Mouse (Mus musculus) limb, embryonic 15.5 days (tissue): ENCODE measurements around the gene Nono. TPM values are rescaled to one million over a fixed set of nuclear protein-coding genes. Genes with fewer than 3 reads are reported as not detected.
"Not testable (repeated sequence)": the region's sequence is repeated elsewhere in the genome, so short reads cannot be mapped to it uniquely, and the experiment has no call there.

ENCODE experiments used
- ATAC-seq: fragments of 200-750 bp; cut with Nextera tagmentation; 2 replicates; pipeline ENCODE4 v1.8.0; 2017; ENCODE audit warnings: low read depth, moderate TSS enrichment; ENCODE audit not compliant: insufficient number of reproducible peaks, low FRiP score, low TSS enrichment
- H3K27ac ChIP-seq: fragments of 300-500 bp; sonication (generic); 2 replicates; pipeline ENCODE4 v1.5.1; 2015; ENCODE audit warnings: moderate library complexity, mild to moderate bottlenecking, inconsistent platforms
- H3K27me3 ChIP-seq: fragments of 300-500 bp; sonication (generic); 2 replicates; pipeline ENCODE4 v1.6.1; 2015; ENCODE audit warnings: inconsistent platforms
- H3K36me3 ChIP-seq: fragments of 300-500 bp; sonication (generic); 2 replicates; pipeline ENCODE4 v1.6.1; 2015; ENCODE audit warnings: inconsistent platforms
- H3K4me1 ChIP-seq: fragments of 300-500 bp; sonication (generic); 2 replicates; pipeline ENCODE4 v1.6.1; 2015; ENCODE audit warnings: inconsistent platforms
- H3K4me2 ChIP-seq: fragments of 300-500 bp; sonication (generic); 2 replicates; pipeline ENCODE4 v1.6.1; 2015; ENCODE audit warnings: mild to moderate bottlenecking, inconsistent platforms
- H3K4me3 ChIP-seq: fragments of 300-500 bp; sonication (generic); 2 replicates; pipeline ENCODE4 v1.5.1; 2015; ENCODE audit warnings: mild to moderate bottlenecking, inconsistent platforms
- H3K9ac ChIP-seq: fragments of 300-500 bp; sonication (generic); 2 replicates; pipeline ENCODE4 v1.6.1; 2015; ENCODE audit warnings: inconsistent platforms
- H3K9me3 ChIP-seq: fragments of 300-500 bp; sonication (generic); 2 replicates; pipeline ENCODE4 v1.6.1; 2016; ENCODE audit warnings: inconsistent platforms
- WGBS: fragments of 180-500 bp; shearing (Covaris S2); methylation state at CpG from one replicate; pipeline ENCODE4 v1.1.7; 2015; 5-methylcytosine and 5-hydroxymethylcytosine counted together
- polyA plus RNA-seq: library from polyadenylated mRNA; unstranded; fragments of >200 nt; fragmentation: Nextera tagmentation; extraction: Ambion mirVana; gene quantifications from 2 replicates; pipeline ENCODE4 v1.2.1, GENCODE M21; 2015

Nono gene
- polyA plus RNA-seq, 1 experiment from 2014 or later: 352 TPM

GRCm38 (mm10) chrX:101420700-101421095 is 8.4 kb upstream of the Nono start, which contains the start of gene Zmym3:
Gene Zmym3 (minus strand): TSS chrX:101420849.
- Histone ChIP-seq H3K9ac (peak within 1 kb of the TSS; percentile 23; the same call in 1 of the 2 replicates), H3K9me3 (no peaks in the 10 kb centered on the region), H3K4me1 (peaks cover 14% of the 10 kb centered on the region), H3K4me3 (peak within 1 kb of the TSS; percentile 55), H3K36me3 (peaks cover 4% of the 10 kb centered on the region; the same call in 1 of the 2 replicates), H3K27me3 (peaks cover 3% of the 10 kb centered on the region; the same call in 1 of the 2 replicates), H3K27ac (peak within 1 kb of the TSS; percentile 77), H3K4me2 (peak within 1 kb of the TSS; percentile 50)
- ATAC-seq: no peak
- WGBS: 27% methylated on average over 4 of the region's 4 CpGs

DNA sequence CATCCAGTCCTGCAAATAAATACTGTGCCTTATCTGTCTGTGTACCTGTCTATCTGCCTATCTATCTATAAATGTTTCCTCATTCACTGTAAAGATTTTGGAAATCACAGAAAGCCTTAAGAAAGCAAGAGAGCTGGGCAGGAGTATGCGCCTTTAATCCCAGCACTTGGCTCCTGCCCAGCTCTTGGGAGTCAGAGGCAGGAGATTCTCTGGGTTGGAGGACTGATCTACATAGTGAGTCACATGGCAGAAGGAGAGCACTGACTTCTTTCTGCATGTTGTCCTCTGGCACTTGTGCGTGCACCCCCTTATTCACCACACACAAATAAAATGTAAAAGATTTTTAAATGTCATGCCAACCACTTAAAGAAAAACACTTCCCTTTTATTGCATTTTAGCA is 5.7 kb upstream of the Nono start:
- Histone ChIP-seq H3K4me2 (no peak overlapping the region), H3K4me3 (no peak overlapping the region), H3K4me1 (peaks cover 7% of the 10 kb centered on the region), H3K36me3 (no peaks in the 10 kb centered on the region), H3K27ac (no peak overlapping the region), H3K9me3 (no peaks in the 10 kb centered on the region), H3K27me3 (peaks cover 1% of the 10 kb centered on the region; the same call in 1 of the 2 replicates), H3K9ac (no peak overlapping the region)
- no peak for ATAC-seq
- WGBS: 82% methylated on average over 2 of the region's 2 CpGs

DNA sequence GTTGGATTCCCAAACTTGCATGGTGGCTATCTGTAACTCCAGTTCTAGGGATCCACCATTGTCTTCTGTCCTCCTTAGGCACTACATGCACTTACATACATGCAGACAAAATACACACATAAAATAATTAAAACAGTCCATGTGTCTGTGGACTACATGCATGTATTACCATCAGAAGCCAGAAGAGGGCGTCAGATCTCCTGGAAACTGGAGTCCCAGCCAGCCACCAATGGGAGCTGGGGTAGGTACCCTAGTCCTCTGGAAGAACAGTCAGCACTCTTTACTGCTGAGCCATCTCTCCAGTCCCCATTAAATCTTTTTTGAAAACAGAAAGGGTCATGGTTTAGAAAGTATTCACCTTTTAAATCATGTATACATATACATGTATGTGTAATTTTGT is 1.3 kb upstream of the Nono start:
- Histone ChIP-seq H3K9ac (no peak overlapping the region), H3K4me2 (no peak overlapping the region), H3K27ac (no peak overlapping the region), H3K36me3 (no peaks in the 10 kb centered on the region), H3K4me1 (no peaks in the 10 kb centered on the region), H3K27me3 (no peaks in the 10 kb centered on the region), H3K9me3 (no peaks in the 10 kb centered on the region), H3K4me3 (no peak overlapping the region)
- no peak for ATAC-seq
- WGBS: 5% methylated on average over 1 of the region's 1 CpGs

GRCm38 (mm10) chrX:101428785-101429141 is 355 bp upstream of the Nono start:
- H3K9ac ChIP-seq: no peak overlapping the region
- no peak for ATAC-seq

GRCm38 (mm10) chrX:101429976-101430375 is 858 bp downstream of the Nono start:
- 25% methylated on average over 14 of the region's 14 CpGs for WGBS
- Histone ChIP-seq H3K4me3 (peak overlapping the region; percentile 55), H3K9me3 (no peaks in the 10 kb centered on the region), H3K4me2 (peak overlapping the region; percentile 32), H3K27me3 (no peaks in the 10 kb centered on the region), H3K27ac (peak overlapping the region; percentile 92), H3K9ac (peak overlapping the region; percentile 61), H3K36me3 (no peaks in the 10 kb centered on the region), H3K4me1 (no peaks in the 10 kb centered on the region)
- 0 out of 2 replicates have a peak, but pooled peaks have one; percentile 31 for ATAC-seq

More at GRCm38 (mm10) chrX:101428785-101429141, 355 bp upstream of the Nono start:
- no peaks in the 10 kb centered on the region for H3K9me3 ChIP-seq
- peak overlapping the region; percentile 30 for H3K4me2 ChIP-seq
- H3K36me3 ChIP-seq: no peaks in the 10 kb centered on the region
- no peaks in the 10 kb centered on the region for H3K27me3 ChIP-seq
- 23% methylated on average over 7 of the region's 7 CpGs for WGBS
- peak overlapping the region; percentile 55 for H3K4me3 ChIP-seq
- peak overlapping the region; percentile 90 for H3K27ac ChIP-seq
- no peaks in the 10 kb centered on the region for H3K4me1 ChIP-seq

DNA sequence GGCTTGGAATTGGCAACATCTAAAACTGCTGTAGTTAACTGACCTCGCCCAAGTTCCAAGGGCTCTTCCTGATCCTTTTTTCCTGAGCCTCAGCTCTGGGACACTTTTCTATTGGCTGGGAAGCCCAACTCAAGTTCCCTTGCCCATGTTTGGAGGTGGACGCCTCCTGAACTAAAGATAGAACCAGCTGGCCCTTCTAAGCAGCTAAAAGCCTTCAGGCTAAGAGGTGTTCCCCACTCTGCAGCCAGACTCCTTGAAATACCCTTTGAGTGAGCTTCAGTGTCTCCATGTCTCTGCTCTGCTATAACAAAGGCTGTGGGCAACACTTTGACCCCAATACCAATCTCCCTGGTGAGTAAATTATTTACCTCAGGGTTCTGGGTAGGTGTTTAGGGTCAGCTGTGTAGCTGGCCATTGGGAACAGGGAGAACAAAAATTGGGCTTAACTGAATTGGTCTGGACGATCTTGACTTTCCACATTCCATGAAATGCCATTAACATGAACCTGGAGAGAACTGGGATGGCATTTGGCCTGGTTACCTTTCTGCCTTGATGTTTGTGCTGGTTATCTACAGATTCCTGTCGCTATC is 19.9 kb downstream of the Nono start, which contains the start of gene Itgb1bp2:
Itgb1bp2 (plus strand) TSS at position 203 of the 590 bp plus-strand sequence.
- no peaks in the 10 kb centered on the region; the same call in 1 of the 2 replicates for H3K27me3 ChIP-seq
- H3K36me3 ChIP-seq: peaks cover 36% of the 10 kb centered on the region
- H3K9ac ChIP-seq: no peak within 1 kb of the TSS
- H3K9me3 ChIP-seq: no peaks in the 10 kb centered on the region
- WGBS: 78% methylated on average over 4 of the region's 4 CpGs
- ATAC-seq: no peak
- H3K27ac ChIP-seq: no peak within 1 kb of the TSS
- no peak within 1 kb of the TSS for H3K4me2 ChIP-seq
- H3K4me1 ChIP-seq: no peaks in the 10 kb centered on the region
- no peak within 1 kb of the TSS for H3K4me3 ChIP-seq

- Histone ChIP-seq H3K9me3 (no peaks in the 10 kb centered on the region), H3K27ac (no peak overlapping the region), H3K36me3 (peaks cover 23% of the 10 kb centered on the region), H3K9ac (no peak overlapping the region), H3K4me2 (no peak overlapping the region), H3K4me1 (no peaks in the 10 kb centered on the region), H3K27me3 (no peaks in the 10 kb centered on the region; the same call in 1 of the 2 replicates), H3K4me3 (no peak overlapping the region)
- no peak for ATAC-seq
- 45% methylated on average over 1 of the region's 1 CpGs for WGBS
Measured at GRCm38 (mm10) chrX:101451147-101451546, 22.0 kb downstream of the Nono start.

DNA sequence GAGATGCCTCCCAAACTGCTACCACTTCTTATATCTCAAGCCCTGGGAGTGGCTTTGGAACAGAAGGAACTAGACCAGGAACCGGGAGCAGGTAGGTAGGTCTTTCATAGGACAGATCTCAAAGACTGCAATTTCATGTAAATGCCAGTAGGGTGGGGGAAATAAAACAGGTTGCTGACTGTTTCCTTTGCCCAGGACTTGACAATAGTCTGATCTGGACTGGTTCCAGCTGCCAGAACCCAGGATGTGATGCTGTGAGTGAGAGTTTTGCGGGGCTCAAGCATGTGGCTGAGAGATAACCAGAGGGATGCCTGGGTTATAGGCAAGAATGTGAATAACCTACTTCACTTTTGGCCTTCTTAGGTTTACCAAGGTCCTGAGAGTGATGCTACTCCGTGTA is 22.5 kb downstream of the Nono start:
- Histone ChIP-seq H3K27ac (no peak overlapping the region), H3K4me1 (no peaks in the 10 kb centered on the region), H3K36me3 (peaks cover 20% of the 10 kb centered on the region), H3K9ac (no peak overlapping the region), H3K9me3 (no peaks in the 10 kb centered on the region), H3K27me3 (no peaks in the 10 kb centered on the region; the same call in 1 of the 2 replicates), H3K4me3 (no peak overlapping the region), H3K4me2 (no peak overlapping the region)
- ATAC-seq: no peak
- WGBS: 79% methylated on average over 3 of the region's 3 CpGs

DNA sequence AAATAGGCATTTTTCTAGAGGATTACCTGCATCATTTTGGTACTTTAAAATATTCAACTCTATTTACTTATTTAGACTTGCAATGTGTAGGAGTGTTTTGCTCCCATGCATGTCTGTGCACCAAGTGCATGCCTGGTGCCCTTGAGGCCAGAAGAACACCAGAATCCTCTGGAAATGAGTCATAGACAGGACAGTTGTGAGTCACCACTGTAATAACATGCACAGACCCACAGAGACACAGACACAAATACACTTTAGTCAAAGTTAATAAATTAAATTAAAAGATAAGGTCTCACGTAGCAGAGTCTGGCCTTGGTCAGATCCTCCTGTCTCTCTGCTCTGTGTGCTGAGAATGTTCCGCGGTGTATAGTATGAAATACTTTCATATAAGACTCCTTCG is 43.1 kb downstream of the Nono start:
- Histone ChIP-seq H3K4me1 (no peaks in the 10 kb centered on the region), H3K4me3 (no peak overlapping the region), H3K36me3 (no peaks in the 10 kb centered on the region), H3K4me2 (no peak overlapping the region), H3K27me3 (no peaks in the 10 kb centered on the region), H3K9ac (no peak overlapping the region), H3K9me3 (no peaks in the 10 kb centered on the region), H3K27ac (no peak overlapping the region)
- 92% methylated on average over 4 of the region's 4 CpGs for WGBS
- ATAC-seq: no peak

DNA sequence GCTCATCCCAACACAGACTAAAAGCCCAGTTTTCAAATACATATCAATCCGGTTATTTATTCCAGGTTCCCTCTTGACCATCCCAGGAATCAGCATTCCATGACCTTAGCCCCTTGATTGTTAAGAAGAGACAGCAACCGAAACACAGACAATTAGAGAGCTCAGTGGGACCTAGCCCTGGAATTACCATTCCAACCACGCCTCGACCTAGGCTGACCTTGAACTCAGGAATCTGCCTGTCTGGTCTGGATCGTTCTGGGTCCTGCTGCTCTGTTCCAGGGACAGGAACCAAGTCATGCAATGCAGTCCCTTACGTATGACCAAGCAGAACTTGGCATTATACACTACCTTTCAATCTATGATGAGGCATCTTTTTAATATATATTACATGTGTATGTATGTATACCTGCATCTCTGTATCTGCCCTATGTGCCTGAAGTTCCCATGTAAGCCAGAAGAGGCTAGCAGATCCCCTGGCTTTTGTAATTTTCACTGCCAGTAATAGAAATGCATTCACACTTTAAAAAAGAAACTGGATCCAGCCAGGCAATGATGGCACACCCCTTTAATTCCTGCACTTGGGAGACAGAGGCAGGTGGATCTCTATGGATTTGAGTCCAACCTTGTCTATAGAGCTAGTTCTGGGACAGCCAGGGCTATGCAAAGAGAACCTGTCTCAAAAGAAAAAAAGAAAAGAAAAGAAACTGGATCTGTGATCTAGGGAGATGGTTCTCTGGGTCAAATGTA is 52.7 kb downstream of the Nono start:
- Histone ChIP-seq H3K36me3 (no peaks in the 10 kb centered on the region), H3K9me3 (no peaks in the 10 kb centered on the region), H3K4me2 (no peak overlapping the region), H3K27me3 (no peaks in the 10 kb centered on the region), H3K4me1 (no peaks in the 10 kb centered on the region), H3K9ac (no peak overlapping the region), H3K27ac (no peak overlapping the region), H3K4me3 (no peak overlapping the region)
- no peak for ATAC-seq
- WGBS: 83% methylated on average over 6 of the region's 6 CpGs

DNA sequence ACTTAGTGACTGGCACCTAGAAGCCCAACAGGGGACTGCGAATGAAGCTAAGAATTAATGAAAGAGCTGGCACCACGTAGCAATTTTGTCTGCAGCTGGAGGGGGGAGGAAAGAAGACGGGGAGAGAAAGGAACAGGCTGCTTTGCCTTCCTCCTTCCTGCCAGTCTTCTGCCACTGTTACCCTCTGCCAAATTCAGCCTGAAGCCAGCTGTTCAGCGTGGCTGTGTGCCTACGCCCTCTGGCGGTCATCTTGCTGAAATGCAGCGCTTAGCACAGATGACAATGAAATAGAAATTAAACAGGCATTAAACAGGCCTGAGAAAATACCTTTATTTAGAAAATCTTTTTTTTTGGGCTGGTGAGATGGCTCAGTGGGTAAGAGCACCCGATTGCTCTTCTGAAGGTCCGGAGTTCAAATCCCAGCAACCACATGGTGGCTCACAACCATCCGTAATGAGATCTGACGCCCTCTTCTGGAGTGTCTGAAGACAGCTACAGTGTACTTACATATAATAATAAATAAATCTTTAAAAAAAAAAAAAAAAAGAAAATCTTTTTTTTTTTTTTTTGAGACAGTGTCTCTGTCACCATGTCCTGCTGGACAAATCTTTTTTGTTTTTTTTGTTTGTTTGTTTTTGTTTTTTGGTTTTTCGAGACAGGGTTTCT is 57.5 kb downstream of the Nono start:
- H3K4me3 ChIP-seq, H3K4me1 ChIP-seq, H3K9me3 ChIP-seq, H3K27me3 ChIP-seq, H3K4me2 ChIP-seq, ATAC-seq, H3K9ac ChIP-seq, H3K27ac ChIP-seq, H3K36me3 ChIP-seq: not testable (repeated sequence)
- 26% methylated on average over 10 of the region's 12 CpGs for WGBS
